Mouse (Mus musculus) embryonic fibroblast, embryonic 13.5 days (primary cell): ENCODE results near the gene Slc22a15.

ENCODE experiments used
- CTCF ChIP-seq: IDR thresholded peaks from 2 replicates; pipeline ENCODE4 v1.5.1; 2011; ENCODE audit warnings: mild to moderate bottlenecking, control low read depth, low read length, moderate library complexity, borderline replicate concordance; ENCODE audit not compliant: insufficient read depth
- POLR2A ChIP-seq: IDR thresholded peaks from 2 replicates; pipeline ENCODE4 v1.6.1; 2011; ENCODE audit warnings: low read depth, mild to moderate bottlenecking, control low read depth, low read length, moderate library complexity

DNA sequence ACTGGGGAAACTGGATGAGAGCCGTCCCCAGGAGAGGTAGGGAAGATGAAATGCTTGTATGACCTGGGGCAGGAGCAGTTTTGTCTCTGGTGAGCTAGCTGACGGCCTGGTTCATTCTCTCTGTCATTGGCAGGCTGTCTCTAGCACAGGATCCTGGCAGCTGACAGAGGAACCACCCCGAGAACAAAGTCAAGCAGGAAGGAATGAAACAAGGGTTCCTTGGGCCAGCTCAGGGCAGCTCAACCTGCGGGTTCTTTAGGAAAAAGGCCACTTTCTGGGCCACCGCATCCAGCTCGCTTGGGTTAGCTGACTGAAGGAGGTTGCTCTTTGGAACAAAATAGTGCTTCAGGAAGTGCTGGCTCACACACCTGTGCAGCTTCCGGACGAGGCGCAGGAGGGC lies 109.5 kb downstream of the Slc22a15 start:
- TF ChIP-seq CTCF (no peak), POLR2A (no peak)
